Mouse (Mus musculus) heart, adult 2 months (tissue): ENCODE results near the gene Btg3. TPM values are rescaled to one million over a fixed set of nuclear protein-coding genes. Genes with fewer than 3 reads are reported as not detected.

Experiments used
- DNase-seq, 2 experiments: peaks; one replicate each; pipeline ENCODE4 v3.0.0; 2021
- H3K27ac ChIP-seq: fragments of 200-600 bp; 2 replicates; pipeline ENCODE4 v1.8.1; 2022
- H3K27me3 ChIP-seq: fragments of 200-500 bp; 2 replicates; pipeline ENCODE4 v1.6.1; 2012; ENCODE audit warnings: mild to moderate bottlenecking, low read length, inconsistent platforms, mixed read lengths; ENCODE audit not compliant: control insufficient read depth, insufficient read depth
- H3K36me3 ChIP-seq: fragments of 200-500 bp; 2 replicates; pipeline ENCODE4 v1.6.1; 2012; ENCODE audit warnings: low read length, inconsistent platforms; ENCODE audit not compliant: control insufficient read depth, insufficient read depth
- H3K4me1 ChIP-seq: fragments of 200-500 bp; 2 replicates; pipeline ENCODE4 v1.6.1; 2011; ENCODE audit warnings: low read length; ENCODE audit not compliant: control insufficient read depth, insufficient read depth
- H3K4me3 ChIP-seq: fragments of 200-600 bp; 2 replicates; pipeline ENCODE4 v1.8.1; 2022
- H3K79me2 ChIP-seq: fragments of 200-500 bp; replicated peaks from 2 replicates; pipeline ENCODE4 v1.6.1; 2012; ENCODE audit warnings: mild to moderate bottlenecking, inconsistent platforms, low read length, moderate library complexity, mixed read lengths; ENCODE audit not compliant: control insufficient read depth, insufficient read depth
- H3K9ac ChIP-seq: fragments of 200-500 bp; 2 replicates; pipeline ENCODE4 v1.6.1; 2012; ENCODE audit warnings: low read depth, mild to moderate bottlenecking, control low read depth, inconsistent platforms, low read length, mixed read lengths
- CTCF ChIP-seq: fragments of 200-600 bp; IDR thresholded peaks from 2 replicates; pipeline ENCODE4 v1.8.1; 2022; ENCODE audit warnings: antibody characterized with exemption, mild to moderate bottlenecking, moderate library complexity
- EP300 ChIP-seq: fragments of 200-500 bp; IDR thresholded peaks from 2 replicates; pipeline ENCODE4 v1.6.1; 2011; ENCODE audit warnings: low read depth, low read length, control low read depth; ENCODE audit not compliant: insufficient read depth
- POLR2A ChIP-seq: fragments of 200-500 bp; IDR thresholded peaks from 2 replicates; pipeline ENCODE4 v1.6.1; 2011; ENCODE audit warnings: mild to moderate bottlenecking, low read depth, low read length, control low read depth; ENCODE audit not compliant: insufficient read depth
- WGBS: fragments of 180-500 bp; shearing (Covaris S2); methylation state at CpG from one replicate; pipeline ENCODE4 v1.1.7; 2018; 5-methylcytosine and 5-hydroxymethylcytosine counted together
- intact Hi-C: fragments of 180-260 bp; cut with DNase I; formaldehyde crosslinking; loops from one replicate; pipeline ENCODE4 v1.15.1; 2025
- long read RNA-seq: library from polyadenylated mRNA; stranded (forward); transcript quantifications from one replicate; pipeline ENCODE4 v2.0.0, GENCODE M21; 2021
- polyA plus RNA-seq: library from polyadenylated mRNA; depleted of rRNA; stranded (reverse); fragments of >200 nt; gene quantifications from 2 replicates; pipeline ENCODE4 v1.2.3, GENCODE M21; 2012; rRNA removed
- total RNA-seq, 2 experiments: library from RNA; stranded (reverse); gene quantifications; 2 replicates each; pipeline ENCODE4 v1.2.3; 2021

Gene Btg3
- 1 to 10 TPM; 6.8 to 7.1 TPM for total RNA-seq
- polyA plus RNA-seq, result 1.7 and 4.5 TPM in 2 replicates
- long read RNA-seq, transcript Btg3-201 (5 exons, 1,414 nt), result major isoform, 12 of 15 reads
- long read RNA-seq, partial matches to known transcripts, result 2 of 15 reads
- long read RNA-seq, other reads (novel, unspliced or antisense), result 1 of 15 reads

DNA sequence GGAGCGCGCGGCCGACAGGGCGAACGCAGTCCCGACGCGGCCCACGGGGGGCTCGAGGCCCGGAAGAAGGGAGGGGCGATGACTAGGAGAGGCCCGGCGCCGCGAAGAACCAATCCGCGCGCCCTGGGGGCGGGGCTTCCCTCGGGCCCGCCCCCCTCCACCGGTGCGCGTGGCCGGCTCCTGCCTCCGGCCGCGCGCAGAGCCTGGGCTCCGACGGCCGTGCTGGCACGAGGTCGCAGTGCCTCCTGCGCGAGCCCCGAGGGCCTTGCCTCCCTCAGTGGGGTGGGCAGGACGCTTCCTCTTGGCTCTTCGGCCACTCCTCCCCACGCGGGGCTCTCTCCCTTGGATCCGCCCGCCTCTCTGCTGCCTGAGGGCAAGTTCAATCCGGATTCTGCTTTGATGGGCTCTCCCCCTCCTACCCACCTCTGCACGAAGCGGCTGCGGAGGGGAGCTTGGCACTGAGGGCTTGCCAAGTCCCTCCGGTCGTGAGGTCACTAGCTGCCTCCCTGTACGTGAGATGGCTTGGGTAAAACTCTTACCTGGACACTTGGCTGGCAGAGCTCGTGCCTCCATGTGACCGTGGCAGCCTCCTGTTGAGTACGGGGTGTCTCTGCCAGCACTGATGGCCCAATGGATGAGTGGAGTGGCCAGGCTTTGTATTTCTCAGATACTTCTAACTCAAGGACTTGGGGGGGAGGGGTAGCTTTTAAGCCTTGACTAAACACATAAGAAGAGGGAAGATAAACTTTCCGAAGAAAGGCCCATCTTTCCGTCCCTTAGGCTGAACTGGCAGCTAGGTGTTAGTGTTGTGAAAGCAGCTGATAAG is at the start of gene Btg3:
Btg3 (minus strand) TSS at position 448 of the 826 bp plus-strand sequence.
- H3K4me3 ChIP-seq, result peak within 1 kb of the TSS; percentile 81
- WGBS, result 5% methylated on average over 47 of the region's 57 CpGs
- H3K79me2 ChIP-seq, result no peaks in the 10 kb centered on the region
- no peaks in the 10 kb centered on the region for H3K27me3 ChIP-seq
- peak within 1 kb of the TSS; percentile 85 for H3K27ac ChIP-seq
- intact Hi-C loops, result loop anchor here (5.0 kb wide), 2 partner anchors 50 to 200 kb away; partner anchors contain the start of gene D16Ertd472e
- TF ChIP-seq POLR2A, result no peak
- TF ChIP-seq EP300, result no peak
- TF ChIP-seq CTCF, result no peak
- peak; percentile 91 to 93 for DNase-seq
- H3K36me3 ChIP-seq, result peaks cover 6% of the 10 kb centered on the region
- H3K4me1 ChIP-seq, result peaks cover 1% of the 10 kb centered on the region
- peak within 1 kb of the TSS; percentile 100 for H3K9ac ChIP-seq

DNA sequence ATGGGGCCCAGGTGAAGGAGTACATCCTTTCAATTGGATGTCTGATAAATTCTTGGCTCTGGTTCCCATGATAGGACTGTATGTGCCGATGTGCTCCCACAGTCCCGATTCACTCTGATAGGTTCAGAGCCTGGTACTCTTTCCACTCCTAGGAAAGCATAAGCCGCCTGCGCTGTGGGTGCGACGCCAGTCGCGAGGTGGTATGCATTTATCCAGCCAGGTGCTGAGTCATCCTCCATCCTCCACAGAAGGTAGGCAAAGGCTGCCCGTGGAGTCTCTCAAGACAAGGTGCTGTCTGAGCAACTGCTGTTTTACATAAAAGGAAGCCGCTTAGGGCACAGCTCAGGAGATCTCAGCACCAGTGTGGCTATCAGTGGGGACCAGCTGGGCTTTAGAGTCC is 40.7 kb upstream of the Btg3 start:
- H3K79me2 ChIP-seq, result no peaks in the 10 kb centered on the region
- DNase-seq, result no peak
- no peaks in the 10 kb centered on the region for H3K4me1 ChIP-seq
- no peak for TF ChIP-seq EP300
- TF ChIP-seq CTCF, result no peak
- TF ChIP-seq POLR2A, result no peak
- intact Hi-C loops, result no loop called here
- H3K27ac ChIP-seq, result no peak overlapping the region; the same call in 1 of the 2 replicates
- no peaks in the 10 kb centered on the region for H3K27me3 ChIP-seq
- H3K4me3 ChIP-seq, result no peak overlapping the region
- H3K36me3 ChIP-seq, result no peaks in the 10 kb centered on the region
- WGBS, result 52% methylated on average over 10 of the region's 10 CpGs
- no peak overlapping the region for H3K9ac ChIP-seq

DNA sequence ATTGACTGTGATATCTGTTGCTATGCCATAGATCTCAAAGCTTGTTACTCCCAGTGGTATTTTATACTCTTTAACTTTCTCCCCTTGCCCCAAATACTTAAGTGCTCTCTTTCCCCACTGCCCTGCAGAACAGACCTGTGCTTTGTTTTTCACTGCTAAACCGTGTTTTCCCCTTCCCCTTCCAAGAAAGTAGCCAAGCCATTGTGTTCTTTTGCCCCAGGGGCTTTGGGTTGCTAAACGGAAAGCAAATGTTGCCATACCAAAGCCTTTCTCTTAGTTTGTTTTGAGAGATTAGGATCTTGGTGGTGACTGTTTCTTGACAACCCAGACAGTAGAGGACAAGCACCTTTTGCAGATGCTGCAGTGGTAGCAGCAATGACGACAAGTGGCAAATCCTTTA is 39.5 kb upstream of the Btg3 start:
- DNase-seq, result peak in 1 of 2 experiments; percentile 11
- H3K27ac ChIP-seq, result peak overlapping the region; percentile 45; the same call in 1 of the 2 replicates
- TF ChIP-seq CTCF (no peak), EP300 (no peak), POLR2A (no peak)
- H3K79me2 ChIP-seq, result no peaks in the 10 kb centered on the region
- H3K4me1 ChIP-seq, result no peaks in the 10 kb centered on the region
- H3K27me3 ChIP-seq, result no peaks in the 10 kb centered on the region
- WGBS, result 23% methylated on average over 3 of the region's 3 CpGs
- no peak overlapping the region for H3K9ac ChIP-seq
- intact Hi-C loops, result no loop called here
- no peak overlapping the region for H3K4me3 ChIP-seq
- H3K36me3 ChIP-seq, result no peaks in the 10 kb centered on the region

DNA sequence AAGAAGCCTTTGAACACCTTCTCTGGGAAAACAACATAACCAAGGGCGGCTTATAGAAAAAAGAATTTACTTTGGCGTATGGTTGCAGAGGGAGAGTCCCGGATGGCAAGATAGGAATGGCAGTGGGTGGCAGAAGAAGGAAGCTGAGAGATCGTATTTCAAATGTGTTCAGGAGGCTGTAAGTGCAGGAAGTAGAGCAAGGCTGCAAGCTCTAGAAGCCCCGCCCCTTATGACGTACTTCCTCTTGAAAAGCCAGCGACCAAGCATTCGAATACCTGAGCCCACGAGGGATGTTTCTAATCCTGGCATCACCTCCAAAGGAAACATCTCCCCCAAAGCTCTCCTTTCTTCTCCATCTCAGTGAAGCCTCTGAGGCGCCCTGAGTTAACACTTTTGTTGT is 33.0 kb upstream of the Btg3 start:
- H3K36me3 ChIP-seq, result no peaks in the 10 kb centered on the region
- no peaks in the 10 kb centered on the region for H3K4me1 ChIP-seq
- no peak overlapping the region for H3K27ac ChIP-seq
- H3K79me2 ChIP-seq, result no peaks in the 10 kb centered on the region
- no peaks in the 10 kb centered on the region for H3K27me3 ChIP-seq
- intact Hi-C loops, result no loop called here
- TF ChIP-seq CTCF, result no peak
- TF ChIP-seq EP300, result no peak
- no peak for TF ChIP-seq POLR2A
- WGBS, result 82% methylated on average over 10 of the region's 10 CpGs
- no peak overlapping the region for H3K9ac ChIP-seq
- DNase-seq, result no peak
- no peak overlapping the region for H3K4me3 ChIP-seq

DNA sequence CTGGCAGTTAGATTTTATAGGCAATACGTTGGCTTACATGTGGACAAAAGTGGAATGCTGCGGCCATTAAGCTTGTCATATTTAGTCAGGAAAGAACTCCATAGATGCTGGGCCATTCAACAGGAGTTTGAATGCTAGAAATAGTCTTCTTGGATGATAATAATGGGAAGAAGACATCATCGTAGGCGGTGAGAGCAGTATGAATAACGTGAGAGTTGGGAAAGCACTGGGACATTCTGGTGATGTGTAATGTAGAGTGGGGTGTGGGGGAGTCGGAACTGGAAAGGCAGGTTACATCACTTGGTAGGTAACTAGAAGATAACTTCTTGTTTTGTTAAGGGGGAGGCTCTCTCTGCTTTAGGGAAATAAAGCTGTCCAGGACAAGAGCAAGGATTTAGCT is 30.9 kb upstream of the Btg3 start:
- 87% methylated on average over 6 of the region's 6 CpGs for WGBS
- H3K4me3 ChIP-seq, result no peak overlapping the region
- H3K9ac ChIP-seq, result no peak overlapping the region
- H3K27ac ChIP-seq, result no peak overlapping the region
- intact Hi-C loops, result no loop called here
- H3K36me3 ChIP-seq, result no peaks in the 10 kb centered on the region
- H3K79me2 ChIP-seq, result no peaks in the 10 kb centered on the region
- TF ChIP-seq EP300 (no peak), CTCF (no peak), POLR2A (no peak)
- H3K27me3 ChIP-seq, result no peaks in the 10 kb centered on the region
- no peak for DNase-seq
- no peaks in the 10 kb centered on the region for H3K4me1 ChIP-seq

DNA sequence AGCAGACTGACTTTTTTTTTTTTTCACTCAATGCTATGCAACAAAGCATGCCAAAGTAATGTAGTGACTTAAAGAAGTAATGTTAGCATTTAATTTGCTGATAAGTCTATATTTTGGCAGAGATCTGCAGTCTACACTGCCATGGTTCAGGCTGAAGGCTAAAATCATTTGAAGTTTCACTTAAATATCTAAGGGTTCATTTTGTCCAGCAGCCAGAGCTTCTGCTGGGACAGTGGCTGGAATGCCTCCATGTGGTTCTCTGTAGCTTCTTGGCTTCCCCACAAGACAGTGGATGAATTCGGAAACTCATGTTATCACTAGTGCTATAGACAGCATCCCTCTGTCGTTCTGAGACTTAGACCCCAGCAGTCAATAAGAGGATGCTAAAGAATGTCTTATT is 29.7 kb upstream of the Btg3 start:
- Histone ChIP-seq H3K4me1 (no peaks in the 10 kb centered on the region), H3K4me3 (no peak overlapping the region), H3K27ac (no peak overlapping the region), H3K79me2 (no peaks in the 10 kb centered on the region), H3K9ac (no peak overlapping the region), H3K36me3 (no peaks in the 10 kb centered on the region), H3K27me3 (no peaks in the 10 kb centered on the region)
- intact Hi-C loops, result no loop called here
- DNase-seq, result no peak
- WGBS, result 35% methylated on average over 2 of the region's 2 CpGs
- TF ChIP-seq POLR2A (no peak), EP300 (no peak), CTCF (no peak)
